Mouse (Mus musculus): ENCODE data around the gene Utp18. TPM values are rescaled to one million over a fixed set of nuclear protein-coding genes. Genes with fewer than 3 reads are reported as not detected.

Utp18 gene
- total RNA-seq, 2 experiments from 2014 or later, result 24.8 to 25.1 TPM

DNA sequence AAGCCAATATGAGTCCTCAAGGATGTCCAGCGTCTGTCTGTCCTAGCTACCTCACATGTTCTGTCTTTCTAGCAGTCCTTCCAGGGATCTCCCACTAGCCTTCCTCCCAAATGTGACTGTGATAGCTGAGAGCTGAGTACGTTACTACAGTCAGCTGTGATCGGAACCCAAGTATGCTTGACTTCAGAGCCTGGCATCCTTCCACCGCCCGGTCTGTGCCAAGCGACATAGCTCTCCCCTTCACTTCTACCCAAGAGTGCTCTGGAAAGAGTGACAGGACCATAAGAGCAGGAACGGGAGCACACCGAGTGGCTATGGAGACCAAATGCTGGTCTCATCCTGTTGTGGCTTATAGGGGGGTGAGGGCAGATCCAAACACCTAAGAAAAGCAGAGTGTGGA, 55.6 kb downstream of the Utp18 start:
- DNase-seq (ENCODE audit: extremely low spot score in 1 of 2, low spot score in 1 of 2), result peak in 1 of 2 experiments; percentile 21

DNA sequence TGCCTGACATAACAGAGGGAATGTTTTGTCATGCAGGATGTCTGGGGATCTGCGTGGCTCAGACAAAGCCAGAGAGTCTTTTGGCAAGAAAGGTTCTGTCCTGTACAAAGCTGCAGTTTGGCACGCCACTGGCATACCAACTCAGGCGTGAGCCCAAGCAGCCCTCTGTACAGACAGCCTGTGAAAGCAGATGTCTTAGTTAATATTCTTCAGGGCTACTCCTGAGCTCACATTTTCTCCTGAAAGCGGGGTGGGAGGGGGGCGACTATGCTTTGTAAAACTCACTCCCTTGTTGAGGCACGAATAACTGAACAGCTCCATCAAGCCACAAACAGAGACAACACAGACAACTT, 56.3 kb downstream of the Utp18 start:
- DNase-seq (ENCODE audit: extremely low spot score in 1 of 2, low spot score in 1 of 2), result peak in 1 of 2 experiments; percentile 14

DNA sequence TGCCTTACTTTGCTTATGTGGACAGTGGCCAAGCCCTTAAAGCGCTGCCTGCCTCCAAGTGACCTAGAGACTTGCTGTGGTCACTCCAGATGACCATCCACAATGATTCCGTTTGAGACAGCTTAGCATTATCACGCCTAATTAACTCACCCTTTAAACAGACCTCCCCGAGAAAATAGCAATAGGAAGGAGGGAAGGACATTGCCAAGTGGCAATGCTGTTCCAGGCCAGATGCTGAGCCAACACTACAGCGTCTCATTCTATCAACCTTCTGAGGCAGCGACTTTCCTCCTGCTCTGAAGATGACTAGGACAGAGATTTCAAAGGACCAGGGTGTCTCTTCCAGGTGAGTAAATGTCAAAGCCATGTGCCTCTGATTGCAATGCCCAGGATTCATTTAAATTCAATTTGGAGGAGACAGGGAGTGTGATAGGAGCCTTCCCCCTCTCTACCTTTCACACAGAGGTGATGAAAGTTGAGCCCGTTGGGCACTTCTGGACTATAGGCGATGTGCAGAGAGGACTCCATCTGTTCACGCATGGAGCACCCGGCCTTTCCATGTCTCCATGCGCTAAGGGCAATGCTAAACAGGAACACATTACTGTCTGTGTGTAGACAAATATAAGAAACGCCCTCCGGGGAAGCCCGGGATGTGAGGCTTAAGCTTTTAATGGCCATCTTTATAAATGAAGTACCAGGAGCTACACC, 56.8 kb downstream of the Utp18 start:
- DNase-seq (ENCODE audit: extremely low spot score in 1 of 2, low spot score in 1 of 2), result no peak

DNA sequence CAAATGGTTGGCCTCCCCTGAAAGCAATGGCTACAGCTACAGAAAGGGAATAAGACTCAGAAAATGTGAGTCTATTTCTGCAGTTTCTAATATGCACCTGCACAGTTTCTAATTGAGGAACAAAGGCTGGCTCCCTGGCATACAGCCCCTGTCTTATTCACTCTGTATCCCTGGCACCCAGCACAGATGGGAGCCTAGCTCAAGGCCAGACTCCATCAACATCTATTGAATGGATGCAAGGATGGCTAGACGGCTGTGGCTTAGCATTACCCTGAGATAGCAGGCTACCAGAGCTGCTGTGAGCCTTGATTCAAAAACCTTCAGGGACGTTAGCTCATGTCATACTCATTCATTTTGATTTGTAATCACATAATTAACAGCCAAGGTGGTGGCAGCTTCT, 63.3 kb downstream of the Utp18 start:
- DNase-seq (ENCODE audit: extremely low spot score in 1 of 2, low spot score in 1 of 2), result no peak

DNA sequence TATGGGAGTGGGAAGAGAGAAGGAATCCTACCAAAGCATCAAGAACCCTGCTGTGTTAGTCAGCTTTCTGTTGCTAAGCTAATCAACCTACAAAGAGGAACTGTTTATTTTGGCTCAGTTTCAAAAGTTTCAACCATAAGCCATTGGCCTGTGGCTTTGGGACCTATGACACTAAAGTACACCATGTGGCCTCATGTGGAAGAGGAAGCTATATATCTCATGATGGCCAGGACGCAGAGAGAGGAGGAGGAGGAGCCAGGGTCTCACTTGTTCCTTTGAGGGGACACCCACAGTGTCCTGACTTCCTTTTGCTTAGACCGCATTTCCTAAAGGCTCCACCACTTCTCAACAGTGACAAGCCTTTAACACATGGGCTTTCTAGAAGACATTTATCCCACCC, 64.0 kb downstream of the Utp18 start:
- no peak for DNase-seq (ENCODE audit: extremely low spot score in 1 of 2, low spot score in 1 of 2)

DNA sequence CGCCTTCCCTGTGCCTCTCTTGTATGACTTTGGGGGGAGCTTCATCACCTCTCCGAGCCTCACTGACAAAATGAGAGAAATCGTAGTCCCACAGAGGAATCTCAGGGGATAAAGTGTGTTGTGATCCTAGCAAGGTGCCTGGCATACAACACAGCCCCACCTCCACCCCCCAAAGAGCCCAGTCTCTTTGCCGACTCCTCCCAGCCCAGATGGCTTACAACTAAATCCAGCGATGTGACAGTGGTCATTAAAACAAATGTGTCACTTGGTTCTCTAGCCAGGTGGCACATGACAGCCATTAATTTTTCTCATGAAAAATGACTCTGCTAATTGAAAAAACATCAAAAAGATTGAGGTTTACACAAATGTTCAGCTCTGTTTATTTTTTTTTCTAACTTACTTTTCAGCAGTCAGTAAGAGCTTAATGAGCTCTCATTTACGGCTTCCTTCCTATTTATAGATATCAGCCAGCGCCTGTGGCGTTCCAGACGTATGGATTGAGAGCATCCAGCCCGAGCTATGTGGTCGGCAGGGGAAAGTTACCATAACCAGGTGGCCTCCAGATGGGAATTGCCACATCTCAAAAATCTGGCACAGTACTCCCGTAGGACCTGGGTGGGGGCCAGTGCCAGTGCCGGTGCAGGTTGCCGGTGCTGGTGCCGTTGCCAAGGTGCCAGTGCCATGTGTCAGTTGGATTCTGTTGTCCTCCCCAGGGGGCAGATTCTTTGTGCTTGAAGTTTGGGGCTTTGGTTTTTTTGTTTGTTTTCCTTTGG, 67.4 kb downstream of the Utp18 start:
- peak in 1 of 2 experiments; percentile 26 for DNase-seq (ENCODE audit: extremely low spot score in 1 of 2, low spot score in 1 of 2)

DNA sequence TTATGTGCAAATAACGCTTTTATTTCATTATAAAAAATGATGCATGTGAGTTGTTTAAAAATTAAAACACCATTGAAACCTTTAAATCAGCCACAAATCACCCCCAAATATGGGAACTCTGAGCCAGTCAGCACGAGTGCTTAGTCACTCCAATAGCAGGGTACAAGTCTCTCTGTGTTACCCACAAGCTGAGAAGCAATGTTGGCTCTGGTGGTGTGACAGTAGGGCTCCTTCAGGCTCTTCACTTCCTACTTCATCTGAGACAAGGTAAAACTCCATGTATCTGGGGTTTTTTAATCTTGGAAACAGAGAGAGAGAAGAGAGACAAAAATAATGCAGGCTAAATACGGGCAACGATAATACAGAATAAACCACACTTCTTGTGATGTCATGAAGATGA, 72.6 kb downstream of the Utp18 start:
- no peak for DNase-seq (ENCODE audit: extremely low spot score in 1 of 2, low spot score in 1 of 2)

DNA sequence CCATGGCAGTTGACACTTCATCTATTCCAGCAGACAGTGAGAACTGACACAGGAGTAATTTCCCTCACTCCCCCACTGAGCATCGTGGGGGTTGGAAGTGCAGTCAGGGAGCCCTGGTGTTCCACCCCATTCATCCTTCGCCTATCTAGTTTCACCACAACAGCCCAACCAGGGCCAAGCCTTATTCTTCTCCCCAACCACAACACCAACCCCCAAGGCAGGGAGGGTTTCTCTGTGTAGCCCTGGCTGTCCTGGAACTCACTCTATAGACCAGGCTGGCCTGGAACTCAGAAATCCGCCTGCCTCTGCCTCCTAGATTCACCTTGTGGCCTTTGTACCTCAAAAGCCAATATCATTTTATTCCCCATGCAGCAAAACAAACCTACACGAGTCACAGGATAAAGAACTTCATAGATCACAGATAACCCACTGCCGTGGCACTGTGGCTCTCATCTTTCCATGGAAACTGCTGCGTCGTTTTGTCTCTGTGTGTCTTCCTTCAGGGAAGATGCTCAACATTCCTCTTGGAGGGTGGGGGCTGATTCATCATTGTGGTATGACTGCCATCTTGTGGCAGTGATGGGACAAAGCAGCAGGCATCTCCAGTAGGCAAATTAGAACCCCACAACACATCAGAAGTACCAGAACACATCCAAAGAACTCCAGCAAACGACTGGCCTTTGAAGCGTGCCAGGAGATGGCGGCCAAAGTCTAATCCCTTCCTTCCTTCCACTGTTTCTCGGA, 73.3 kb downstream of the Utp18 start:
- DNase-seq (ENCODE audit: extremely low spot score in 1 of 2, low spot score in 1 of 2), result peak; percentile 48 to 51

Other genes starting within 250 kb of the Utp18 start
- gene Mbtd1, start 86 bp upstream of the Utp18 start, total RNA-seq (2021), result 10 to 100 TPM; 25.5 to 35.7 TPM
- 10 to 100 TPM; 94.7 to 95.8 TPM for gene Nme2, start 70.5 kb upstream of the Utp18 start, total RNA-seq (2021)
- 100 to 1,000 TPM in 1 of 2 experiments, 10 to 100 TPM in 1; 88.1 to 124 TPM for gene Gm20390, start 82.5 kb upstream of the Utp18 start, total RNA-seq (2021)
- 10 to 100 TPM; 79.8 to 86.1 TPM for gene Nme1, start 82.8 kb upstream of the Utp18 start, total RNA-seq (2021)
- gene Spag9, start 110.3 kb upstream of the Utp18 start, total RNA-seq (2021), result 100 to 1,000 TPM; 213 to 215 TPM

Data from layer of hippocampus, postnatal 25 days (tissue).